Mouse (Mus musculus): ENCODE results near the gene Sox8. TPM values are rescaled to one million over a fixed set of nuclear protein-coding genes. Genes with fewer than 3 reads are reported as not detected.

The Sox8 gene
- total and polyA plus RNA-seq, 2 experiments from 2014 or later = 22.6 to 26.6 TPM

DNA sequence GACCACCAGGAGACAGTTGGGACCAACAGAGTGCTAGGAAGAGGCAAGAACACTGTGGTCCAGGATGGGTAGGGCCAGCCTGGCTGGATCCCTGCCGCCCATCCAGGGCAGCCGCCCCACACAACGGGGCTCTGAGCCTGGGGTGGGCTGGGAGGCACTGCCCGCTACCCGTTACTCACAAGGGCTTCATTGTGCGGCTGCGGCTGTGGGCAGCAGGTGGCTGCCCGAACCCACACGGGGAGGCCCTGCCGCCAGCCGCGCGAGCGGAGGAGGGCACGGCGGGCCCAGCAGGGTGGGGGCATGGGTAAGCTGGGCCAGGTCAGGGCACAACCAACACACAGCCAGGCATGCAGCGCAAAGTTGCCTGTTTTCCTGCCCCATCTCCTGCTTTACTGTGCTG is 52.3 kb downstream of the Sox8 start:
- H3K27ac ChIP-seq (ENCODE audit: low read depth, low read length) = no peak overlapping the region
- ATAC-seq = peak; percentile 86

DNA sequence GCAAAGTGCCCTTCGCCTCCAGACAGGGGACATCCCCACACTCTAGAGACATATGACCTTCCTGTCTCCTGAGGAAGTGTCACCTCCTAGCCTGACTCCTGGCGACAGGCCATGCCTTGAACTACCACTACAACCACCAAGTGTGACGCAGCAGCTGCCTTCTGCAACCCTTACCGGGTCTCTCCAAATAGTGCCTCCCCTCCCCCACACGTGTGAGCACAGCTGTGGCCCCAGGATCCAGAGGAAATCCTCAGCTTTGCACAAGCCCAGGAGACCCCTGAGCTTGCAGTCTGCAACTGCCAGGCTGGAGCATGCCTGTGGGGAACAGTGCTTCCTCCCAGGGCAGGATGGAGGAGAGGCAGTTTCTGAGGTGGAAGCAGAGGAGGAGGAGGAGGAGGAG is 54.2 kb downstream of the Sox8 start:
- no peaks in the 10 kb centered on the region for H3K36me3 ChIP-seq (ENCODE audit: insufficient read depth)
- ATAC-seq (no peak), DNase-seq (no peak)
- H3K4me2 ChIP-seq (ENCODE audit: low read depth) = no peak overlapping the region
- no peaks in the 10 kb centered on the region for H3K9me3 ChIP-seq (ENCODE audit: low read length)
- TF ChIP-seq CTCF (IDR thresholded peaks at IDR 0.05; ENCODE audit: low read depth) = no peak
- no peak overlapping the region for H3K9ac ChIP-seq
- no peak overlapping the region for H3K4me3 ChIP-seq (ENCODE audit: low read depth, low read length)
- H3K27ac ChIP-seq (ENCODE audit: low read depth, low read length) = no peak overlapping the region
- H3K4me1 ChIP-seq (ENCODE audit: insufficient read depth) = no peaks in the 10 kb centered on the region
- WGBS = 55% methylated on average over 5 of the region's 5 CpGs
- no peaks in the 10 kb centered on the region for H3K27me3 ChIP-seq (ENCODE audit: insufficient read depth, low read length)

More for the DNA sequence above, 52.3 kb downstream of the Sox8 start:
- no peaks in the 10 kb centered on the region for H3K36me3 ChIP-seq (ENCODE audit: insufficient read depth)
- H3K4me3 ChIP-seq (ENCODE audit: low read depth, low read length) = no peak overlapping the region
- H3K9me3 ChIP-seq (ENCODE audit: low read length) = no peaks in the 10 kb centered on the region
- no peaks in the 10 kb centered on the region for H3K27me3 ChIP-seq (ENCODE audit: insufficient read depth, low read length)
- no peak overlapping the region for H3K4me2 ChIP-seq (ENCODE audit: low read depth)
- no peaks in the 10 kb centered on the region for H3K4me1 ChIP-seq (ENCODE audit: insufficient read depth)
- H3K9ac ChIP-seq = no peak overlapping the region
- TF ChIP-seq CTCF (IDR thresholded peaks at IDR 0.05; ENCODE audit: low read depth) = no peak
- peak; percentile 50 for DNase-seq
- 34% methylated on average over 17 of the region's 17 CpGs for WGBS

Other genes starting within 250 kb of the Sox8 start
- gene Tpsab1, start 225.1 kb downstream of the Sox8 start, total RNA-seq (2014; rRNA removed) = not detected in 2 replicates
- gene Tpsab1, start 225.1 kb downstream of the Sox8 start, polyA plus RNA-seq (2015; fragmentation: Nextera tagmentation; extraction: Ambion mirVana) = 0.13 TPM in 1 of 2 replicates, not detected in the other
- gene Tpsb2, start 204.4 kb downstream of the Sox8 start, total RNA-seq (2014; rRNA removed) = 0.33 and 1.4 TPM in 2 replicates
- gene Tpsb2, start 204.4 kb downstream of the Sox8 start, polyA plus RNA-seq (2015; fragmentation: Nextera tagmentation; extraction: Ambion mirVana) = 3.8 and 4.2 TPM in 2 replicates
- gene Tpsg1, start 201.4 kb downstream of the Sox8 start, total RNA-seq (2014; rRNA removed) = not detected in 2 replicates
- 0.92 and 1.2 TPM in 2 replicates for gene Tpsg1, start 201.4 kb downstream of the Sox8 start, polyA plus RNA-seq (2015; fragmentation: Nextera tagmentation; extraction: Ambion mirVana)
- gene Cacna1h, start 136.9 kb downstream of the Sox8 start, total RNA-seq (2014; rRNA removed) = 101 and 149 TPM in 2 replicates
- 6.2 and 8.1 TPM in 2 replicates for gene Cacna1h, start 136.9 kb downstream of the Sox8 start, polyA plus RNA-seq (2015; fragmentation: Nextera tagmentation; extraction: Ambion mirVana)
- gene Tekt4, start 116.1 kb downstream of the Sox8 start, total RNA-seq (2014; rRNA removed) = 3.3 and 4.8 TPM in 2 replicates
- 2.5 and 2.9 TPM in 2 replicates for gene Tekt4, start 116.1 kb downstream of the Sox8 start, polyA plus RNA-seq (2015; fragmentation: Nextera tagmentation; extraction: Ambion mirVana)
- gene Sstr5, start 73.4 kb downstream of the Sox8 start, total RNA-seq (2014; rRNA removed) = 1.0 and 2.0 TPM in 2 replicates
- gene Sstr5, start 73.4 kb downstream of the Sox8 start, polyA plus RNA-seq (2015; fragmentation: Nextera tagmentation; extraction: Ambion mirVana) = 0.64 and 0.94 TPM in 2 replicates
- gene Lmf1, start 8.4 kb upstream of the Sox8 start, total RNA-seq (2014; rRNA removed) = 21.5 and 28.1 TPM in 2 replicates
- gene Lmf1, start 8.4 kb upstream of the Sox8 start, polyA plus RNA-seq (2015; fragmentation: Nextera tagmentation; extraction: Ambion mirVana) = 13.9 and 17.8 TPM in 2 replicates
- 8.2 and 23.2 TPM in 2 replicates for gene Gng13, start 146.5 kb upstream of the Sox8 start, total RNA-seq (2014; rRNA removed)
- 17.0 and 24.5 TPM in 2 replicates for gene Gng13, start 146.5 kb upstream of the Sox8 start, polyA plus RNA-seq (2015; fragmentation: Nextera tagmentation; extraction: Ambion mirVana)
- gene Chtf18, start 156.7 kb upstream of the Sox8 start, total RNA-seq (2014; rRNA removed) = 2.2 and 3.7 TPM in 2 replicates
- gene Chtf18, start 156.7 kb upstream of the Sox8 start, polyA plus RNA-seq (2015; fragmentation: Nextera tagmentation; extraction: Ambion mirVana) = 2.3 and 3.3 TPM in 2 replicates
- 6.5 and 8.0 TPM in 2 replicates for gene Rpusd1, start 157.0 kb upstream of the Sox8 start, total RNA-seq (2014; rRNA removed)
- 30.0 and 30.7 TPM in 2 replicates for gene Rpusd1, start 157.0 kb upstream of the Sox8 start, polyA plus RNA-seq (2015; fragmentation: Nextera tagmentation; extraction: Ambion mirVana)
- gene Mslnl, start 165.4 kb upstream of the Sox8 start, total RNA-seq (2014; rRNA removed) = 0.10 TPM in 1 of 2 replicates, not detected in the other
- gene Mslnl, start 165.4 kb upstream of the Sox8 start, polyA plus RNA-seq (2015; fragmentation: Nextera tagmentation; extraction: Ambion mirVana) = not detected in 2 replicates
- 2.1 and 4.0 TPM in 2 replicates for gene Msln, start 183.7 kb upstream of the Sox8 start, total RNA-seq (2014; rRNA removed)
- gene Msln, start 183.7 kb upstream of the Sox8 start, polyA plus RNA-seq (2015; fragmentation: Nextera tagmentation; extraction: Ambion mirVana) = 0.97 and 1.3 TPM in 2 replicates
- 31.0 and 35.0 TPM in 2 replicates for gene Narfl, start 203.1 kb upstream of the Sox8 start, total RNA-seq (2014; rRNA removed)
- 30.4 and 30.8 TPM in 2 replicates for gene Narfl, start 203.1 kb upstream of the Sox8 start, polyA plus RNA-seq (2015; fragmentation: Nextera tagmentation; extraction: Ambion mirVana)
- 118 and 141 TPM in 2 replicates for gene Haghl, start 215.0 kb upstream of the Sox8 start, total RNA-seq (2014; rRNA removed)
- 139 and 154 TPM in 2 replicates for gene Haghl, start 215.0 kb upstream of the Sox8 start, polyA plus RNA-seq (2015; fragmentation: Nextera tagmentation; extraction: Ambion mirVana)
- gene Ccdc78, start 215.9 kb upstream of the Sox8 start, total RNA-seq (2014; rRNA removed) = 0.31 TPM in 1 of 2 replicates, not detected in the other
- 0.36 and 0.45 TPM in 2 replicates for gene Ccdc78, start 215.9 kb upstream of the Sox8 start, polyA plus RNA-seq (2015; fragmentation: Nextera tagmentation; extraction: Ambion mirVana)
- gene Fam173a, start 222.2 kb upstream of the Sox8 start, total RNA-seq (2014; rRNA removed) = 82.5 and 84.2 TPM in 2 replicates
- 76.0 and 78.3 TPM in 2 replicates for gene Fam173a, start 222.2 kb upstream of the Sox8 start, polyA plus RNA-seq (2015; fragmentation: Nextera tagmentation; extraction: Ambion mirVana)
- gene AC134908.4, start 225.0 kb upstream of the Sox8 start, total RNA-seq (2014; rRNA removed) = 0.31 TPM in 1 of 2 replicates, not detected in the other
- 1.1 TPM in 1 of 2 replicates, not detected in the other for gene AC134908.4, start 225.0 kb upstream of the Sox8 start, polyA plus RNA-seq (2015; fragmentation: Nextera tagmentation; extraction: Ambion mirVana)
- 136 and 148 TPM in 2 replicates for gene Metrn, start 226.4 kb upstream of the Sox8 start, total RNA-seq (2014; rRNA removed)
- gene Metrn, start 226.4 kb upstream of the Sox8 start, polyA plus RNA-seq (2015; fragmentation: Nextera tagmentation; extraction: Ambion mirVana) = 56.9 and 59.3 TPM in 2 replicates
- 97.6 and 133 TPM in 2 replicates for gene Fbxl16, start 238.4 kb upstream of the Sox8 start, total RNA-seq (2014; rRNA removed)
- 27.1 and 58.7 TPM in 2 replicates for gene Fbxl16, start 238.4 kb upstream of the Sox8 start, polyA plus RNA-seq (2015; fragmentation: Nextera tagmentation; extraction: Ambion mirVana)